Mouse (Mus musculus): ENCODE data around the gene B4galt5.

DNA sequence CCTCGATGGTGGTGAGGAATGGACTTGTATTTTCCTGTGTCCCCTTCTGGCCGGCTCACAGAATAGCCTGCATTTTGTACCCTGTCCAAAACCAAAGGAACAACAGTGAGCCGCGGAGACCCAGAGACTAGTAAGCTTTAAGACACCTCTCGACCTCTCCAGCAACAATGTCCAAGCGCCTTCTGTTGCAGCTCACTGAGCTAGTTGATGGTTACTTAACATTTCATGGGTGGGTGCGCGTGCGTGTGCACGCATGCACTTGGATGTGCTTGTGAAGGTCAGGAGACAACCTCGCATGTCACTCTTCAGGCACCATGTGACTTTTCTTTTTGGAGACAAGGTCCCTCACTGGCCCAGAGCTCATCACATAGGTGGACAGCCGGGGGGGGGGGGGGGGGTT lies 47.0 kb downstream of the B4galt5 start:
- TF ChIP-seq MYC (IDR thresholded peaks at IDR 0.05; ENCODE audit: low read depth, low read length) (no peak), POLR2A (IDR thresholded peaks at IDR 0.05; ENCODE audit: low read depth, low read length) (no peak), CTCF (conservative IDR thresholded peaks at IDR 0.05 in 1 of 2, IDR thresholded peaks at IDR 0.05 in 1 of 2; ENCODE audit: low read depth in 2 of 2, low read length in 2 of 2) (no peak), MAZ (IDR thresholded peaks at IDR 0.05; ENCODE audit: low read depth, low read length) (no peak), HCFC1 (IDR thresholded peaks at IDR 0.05; ENCODE audit: low read depth, low read length) (no peak)
